Mouse (Mus musculus) bone marrow, adult 2 months (tissue): Measurements from ENCODE around the gene Spty2d1.

Experiments
- CTCF ChIP-seq: fragments of 200-500 bp; IDR thresholded peaks from 2 replicates; pipeline ENCODE4 v1.5.1; 2011; ENCODE audit warnings: low read length, control low read depth; ENCODE audit not compliant: control insufficient read depth, insufficient read depth
- POLR2A ChIP-seq: fragments of 200-500 bp; IDR thresholded peaks from 2 replicates; pipeline ENCODE4 v1.6.1; 2011; ENCODE audit warnings: low read depth, mild to moderate bottlenecking, control low read depth, low read length, borderline replicate concordance; ENCODE audit not compliant: control insufficient read depth

DNA sequence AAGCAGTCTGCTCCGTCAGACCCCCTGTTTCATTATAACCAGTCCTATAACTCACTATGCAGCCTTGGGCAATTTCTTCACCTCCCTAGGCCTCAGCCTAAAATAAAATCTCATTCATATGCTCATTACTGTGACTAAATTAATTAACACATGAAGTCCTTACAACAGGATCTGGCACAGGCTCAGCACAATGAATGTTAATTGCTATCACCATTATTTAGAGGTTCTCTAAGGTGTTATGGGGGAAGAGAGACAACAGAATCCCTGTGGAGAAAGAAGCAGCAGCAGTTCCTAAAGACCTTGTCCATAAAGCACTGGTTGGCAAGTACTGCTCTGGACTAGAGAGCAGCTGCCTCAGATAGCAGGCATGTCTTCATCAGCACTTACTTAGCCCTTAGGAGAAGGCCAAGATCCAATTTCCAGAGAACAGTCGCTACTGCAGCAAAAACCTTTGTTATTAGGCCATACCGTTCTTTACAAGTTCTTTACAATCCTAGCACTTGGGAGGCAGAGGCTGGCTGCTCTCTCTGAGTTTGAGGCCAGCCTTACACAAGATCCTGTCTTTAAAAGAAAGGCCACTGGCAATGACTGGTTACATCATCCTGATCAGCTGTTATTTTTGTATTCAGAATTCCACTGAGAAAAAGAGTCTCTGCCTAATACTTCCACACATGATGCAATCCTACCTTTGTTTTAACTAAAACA is 4.6 kb downstream of the Spty2d1 start:
- TF ChIP-seq CTCF (no peak), POLR2A (no peak)
